Mouse (Mus musculus) forebrain, embryonic 14.5 days (tissue): ENCODE data around the gene Tspo2. TPM values are rescaled to one million over a fixed set of nuclear protein-coding genes. Genes with fewer than 3 reads are reported as not detected.

ENCODE experiments used
- ATAC-seq: fragments of 200-750 bp; cut with Nextera tagmentation; 2 replicates; pipeline ENCODE4 v1.8.0; 2017; ENCODE audit warnings: mild to moderate bottlenecking, moderate library complexity
- DNase-seq: peaks from one replicate; pipeline ENCODE4 v3.0.0-alpha.2; 2015; ENCODE audit warnings: low spot score
- H3K27ac ChIP-seq: fragments of 300-500 bp; sonication (generic); 2 replicates; pipeline ENCODE4 v1.5.1; 2014; ENCODE audit warnings: low read depth, mild to moderate bottlenecking, control low read depth, low read length, moderate library complexity
- H3K27me3 ChIP-seq: fragments of 300-500 bp; sonication (generic); replicated peaks from 2 replicates; pipeline ENCODE4 v1.6.1; 2014; ENCODE audit warnings: low read length, control low read depth, mixed read lengths; ENCODE audit not compliant: control insufficient read depth, insufficient read depth
- H3K36me3 ChIP-seq: fragments of 300-500 bp; sonication (generic); 2 replicates; pipeline ENCODE4 v1.6.1; 2014; ENCODE audit warnings: low read length, control low read depth; ENCODE audit not compliant: control insufficient read depth, insufficient read depth
- H3K4me1 ChIP-seq: fragments of 300-500 bp; sonication (generic); 2 replicates; pipeline ENCODE4 v1.6.1; 2014; ENCODE audit warnings: antibody characterized with exemption, low read length, control low read depth; ENCODE audit not compliant: control insufficient read depth, insufficient read depth
- H3K4me2 ChIP-seq: fragments of 300-500 bp; sonication (generic); 2 replicates; pipeline ENCODE4 v1.6.1; 2014; ENCODE audit warnings: mild to moderate bottlenecking, control low read depth, low read length
- H3K4me3 ChIP-seq: fragments of 300-500 bp; sonication (generic); 2 replicates; pipeline ENCODE4 v1.5.1; 2014; ENCODE audit warnings: low read depth, low read length, control low read depth
- H3K9ac ChIP-seq: fragments of 300-500 bp; sonication (generic); 2 replicates; pipeline ENCODE4 v1.6.1; 2014; ENCODE audit warnings: mild to moderate bottlenecking, low read length, control low read depth, moderate library complexity
- H3K9me3 ChIP-seq: fragments of 300-500 bp; sonication (generic); replicated peaks from 2 replicates; pipeline ENCODE4 v1.6.1; 2016; ENCODE audit warnings: low read length, control low read depth, mixed read lengths; ENCODE audit not compliant: control insufficient read depth
- WGBS: fragments of 180-500 bp; shearing (Covaris S2); extraction: QIAGEN DNeasy Blood & Tissue Kit; methylation state at CpG from one replicate; pipeline ENCODE4 v1.1.7; 2014; 5-methylcytosine and 5-hydroxymethylcytosine counted together
- polyA plus RNA-seq: library from polyadenylated mRNA; unstranded; fragments of >200 nt; fragmentation: Nextera tagmentation; extraction: Ambion mirVana; gene quantifications from 2 replicates; pipeline ENCODE4 v1.2.1, GENCODE M21; 2014

Gene Tspo2
- polyA plus RNA-seq, 1 experiment from 2014 or later: 1.6 TPM

DNA sequence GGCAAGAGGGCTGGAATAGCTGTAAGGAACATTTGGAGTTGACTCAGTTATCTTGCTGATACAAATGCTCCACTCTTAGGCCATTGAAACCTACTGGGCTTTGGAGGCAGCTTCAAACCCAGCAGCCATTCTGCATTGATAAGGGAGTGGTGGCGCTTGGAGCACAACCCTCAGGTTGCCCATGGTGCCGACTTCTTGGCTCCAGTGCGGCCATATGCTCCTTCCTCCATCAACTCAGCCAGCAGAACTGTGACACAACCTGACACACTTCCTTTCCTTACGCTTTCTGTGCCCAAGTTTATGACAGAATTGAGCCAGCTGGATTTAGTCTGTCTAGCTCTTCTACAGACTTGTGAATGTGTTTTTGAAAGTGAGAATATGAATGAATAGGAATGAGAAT lies 44.2 kb downstream of the Tspo2 start:
- 0 out of 2 replicates have a peak overlapping the region, but pooled peaks have one; percentile 11 for H3K27ac ChIP-seq
- H3K9ac ChIP-seq: peak overlapping the region; percentile 99; the same call in 1 of the 2 replicates
- H3K36me3 ChIP-seq: 0 out of 2 replicates have a peak, but pooled peaks cover 4% of the 10 kb centered on the region
- no peaks in the 10 kb centered on the region for H3K27me3 ChIP-seq
- no peaks in the 10 kb centered on the region for H3K9me3 ChIP-seq
- DNase-seq: peak; percentile 10
- H3K4me2 ChIP-seq: peak overlapping the region; percentile 89
- peaks cover 20% of the 10 kb centered on the region for H3K4me1 ChIP-seq
- 79% methylated on average over 4 of the region's 4 CpGs for WGBS
- H3K4me3 ChIP-seq: peak overlapping the region; percentile 87; the same call in 1 of the 2 replicates
- ATAC-seq: no peak

DNA sequence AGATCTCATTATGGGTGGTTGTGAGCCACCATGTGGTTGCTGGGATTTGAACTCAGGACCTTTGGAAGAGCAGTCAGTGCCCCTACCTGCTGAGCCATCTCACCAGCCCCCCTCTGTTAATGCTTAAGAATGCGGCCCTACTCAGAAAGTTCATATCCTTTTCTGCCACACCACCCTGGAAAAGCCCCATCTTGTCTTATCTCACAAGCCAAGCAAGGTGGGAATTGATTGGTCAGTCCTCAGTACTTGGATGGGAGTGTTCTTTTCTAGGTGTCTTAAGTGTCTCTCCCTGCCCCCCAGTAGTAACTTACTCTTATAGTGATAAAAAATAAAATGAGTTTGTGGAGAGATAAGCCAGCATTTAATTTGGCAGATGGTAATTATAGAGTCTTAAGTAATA lies 46.6 kb downstream of the Tspo2 start:
- Histone ChIP-seq H3K9me3 (no peaks in the 10 kb centered on the region), H3K36me3 (peaks cover 10% of the 10 kb centered on the region), H3K4me1 (peaks cover 13% of the 10 kb centered on the region), H3K4me3 (no peak overlapping the region), H3K4me2 (no peak overlapping the region), H3K27ac (no peak overlapping the region), H3K27me3 (no peaks in the 10 kb centered on the region), H3K9ac (no peak overlapping the region)
- DNase-seq (no peak), ATAC-seq (no peak)
- WGBS: 83% methylated on average over 1 of the region's 1 CpGs

DNA sequence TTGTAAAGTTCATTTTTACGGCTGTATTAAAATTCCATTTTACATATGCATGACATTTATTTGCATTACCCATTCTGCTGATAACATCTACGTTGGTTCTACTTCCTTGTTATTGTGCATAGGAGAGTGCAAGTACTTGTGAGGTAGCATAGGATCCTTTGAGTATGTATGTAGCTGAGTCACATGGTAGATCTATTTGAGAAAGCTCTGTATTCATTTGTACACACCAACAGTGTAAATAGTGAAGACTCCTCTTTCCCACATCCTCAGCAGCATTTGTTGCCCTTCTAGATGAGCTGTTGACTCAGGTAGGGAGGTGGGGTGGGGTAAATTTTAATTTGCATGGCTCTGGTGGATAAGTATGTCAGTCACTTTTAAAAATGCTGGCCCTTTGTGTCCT lies 47.5 kb downstream of the Tspo2 start:
- ATAC-seq: no peak
- H3K9me3 ChIP-seq: no peaks in the 10 kb centered on the region
- DNase-seq: no peak
- no peak overlapping the region for H3K4me3 ChIP-seq
- H3K4me2 ChIP-seq: no peak overlapping the region
- WGBS: 89% methylated on average over 2 of the region's 2 CpGs
- H3K4me1 ChIP-seq: peaks cover 13% of the 10 kb centered on the region
- peaks cover 19% of the 10 kb centered on the region for H3K36me3 ChIP-seq
- H3K27me3 ChIP-seq: no peaks in the 10 kb centered on the region
- no peak overlapping the region for H3K9ac ChIP-seq
- H3K27ac ChIP-seq: no peak overlapping the region

DNA sequence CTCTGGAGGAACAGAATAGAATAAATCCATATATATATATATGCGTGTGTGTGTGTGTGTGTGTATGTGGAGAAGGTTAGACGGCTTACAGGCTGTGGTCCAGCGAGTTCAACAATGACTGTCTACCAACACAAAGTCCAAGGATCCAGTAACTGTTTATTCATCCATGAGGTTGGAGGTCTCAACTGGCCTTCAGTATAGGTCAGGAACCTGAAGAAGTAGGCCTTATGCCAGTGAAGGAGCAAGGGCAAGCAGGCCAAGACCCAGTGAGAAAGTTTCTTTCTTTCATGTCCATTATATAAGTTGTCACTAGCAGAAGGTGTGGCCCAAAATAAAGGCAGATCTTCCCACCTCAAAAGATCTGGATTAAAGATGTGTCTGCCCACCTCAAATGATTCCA lies 48.6 kb downstream of the Tspo2 start:
- Histone ChIP-seq H3K4me3 (no peak overlapping the region), H3K27me3 (no peaks in the 10 kb centered on the region), H3K9me3 (no peaks in the 10 kb centered on the region), H3K27ac (no peak overlapping the region), H3K36me3 (peaks cover 28% of the 10 kb centered on the region), H3K9ac (no peak overlapping the region), H3K4me1 (peaks cover 8% of the 10 kb centered on the region), H3K4me2 (no peak overlapping the region)
- DNase-seq: no peak
- no peak for ATAC-seq
- WGBS: 94% methylated on average over 3 of the region's 3 CpGs

- Histone ChIP-seq H3K27me3 (no peaks in the 10 kb centered on the region), H3K27ac (no peak overlapping the region), H3K4me3 (no peak overlapping the region), H3K9me3 (no peaks in the 10 kb centered on the region), H3K4me1 (no peaks in the 10 kb centered on the region), H3K4me2 (no peak overlapping the region), H3K9ac (no peak overlapping the region), H3K36me3 (peaks cover 34% of the 10 kb centered on the region)
- ATAC-seq (no peak), DNase-seq (no peak)
- 92% methylated on average over 4 of the region's 4 CpGs for WGBS
These were observed 49.6 kb downstream of the Tspo2 start for GRCm38 (mm10) chr17:48401710-48402109.

Other genes with a start within 250 kb of the Tspo2 start
- gene Trem1, start 218.8 kb downstream of the Tspo2 start, polyA plus RNA-seq: not detected in 2 replicates
- not detected in 2 replicates for gene Trem3, start 203.7 kb downstream of the Tspo2 start, polyA plus RNA-seq
- gene Treml4, start 187.2 kb downstream of the Tspo2 start, polyA plus RNA-seq: 0.10 TPM in 1 of 2 replicates, not detected in the other
- gene Treml2, start 152.0 kb downstream of the Tspo2 start, polyA plus RNA-seq: not detected in 2 replicates
- 0.14 TPM in 1 of 2 replicates, not detected in the other for gene B430306N03Rik, start 135.4 kb downstream of the Tspo2 start, polyA plus RNA-seq
- gene Trem2, start 105.1 kb downstream of the Tspo2 start, polyA plus RNA-seq: 3.9 and 4.6 TPM in 2 replicates
- gene Treml1, start 91.6 kb downstream of the Tspo2 start, polyA plus RNA-seq: 0.22 and 0.42 TPM in 2 replicates
- 20.7 and 23.2 TPM in 2 replicates for gene Nfya, start 41.6 kb downstream of the Tspo2 start, polyA plus RNA-seq
- 59.2 and 73.6 TPM in 2 replicates for gene Oard1, start 41.5 kb downstream of the Tspo2 start, polyA plus RNA-seq
- gene Apobec2, start 18.6 kb downstream of the Tspo2 start, polyA plus RNA-seq: 0.24 and 0.46 TPM in 2 replicates
- 0.17 and 0.50 TPM in 2 replicates for gene Unc5cl, start 3.4 kb upstream of the Tspo2 start, polyA plus RNA-seq